Mouse (Mus musculus): Measurements from ENCODE around the gene Fate1. TPM values are rescaled to one million over a fixed set of nuclear protein-coding genes. Genes with fewer than 3 reads are reported as not detected.
"Not testable (repeated sequence)": the region's sequence is repeated elsewhere in the genome, so short reads cannot be mapped to it uniquely, and the experiment has no call there.

The Fate1 gene
- 0.23 TPM in 1 of 2 replicates, not detected in the other for polyA plus RNA-seq (2015; fragmentation: Nextera tagmentation; extraction: Ambion mirVana)

GRCm38 (mm10) chrX:71972686-71973085, at the start of gene Fate1:
Gene Fate1 (plus strand): TSS chrX:71972986.
- Histone ChIP-seq H3K36me3 (ENCODE audit: control insufficient read depth, insufficient read depth, low read length) (no peaks in the 10 kb centered on the region), H3K27ac (ENCODE audit: low read length) (no peak within 1 kb of the TSS), H3K4me1 (ENCODE audit: control insufficient read depth, insufficient read depth, low read length) (no peaks in the 10 kb centered on the region), H3K27me3 (ENCODE audit: control insufficient read depth, insufficient read depth, low read depth, low read length) (no peaks in the 10 kb centered on the region), H3K9ac (ENCODE audit: low read depth, low read length) (no peak within 1 kb of the TSS), H3K9me3 (replicated peaks; ENCODE audit: control insufficient read depth, low read length, poor library complexity, severe bottlenecking) (no peaks in the 10 kb centered on the region), H3K4me3 (ENCODE audit: low read depth, low read length) (no peak within 1 kb of the TSS), H3K4me2 (ENCODE audit: low read length) (no peak within 1 kb of the TSS)
- 83% methylated on average over 2 of the region's 2 CpGs for WGBS
- ATAC-seq: no peak

- no peaks in the 10 kb centered on the region for H3K27me3 ChIP-seq (ENCODE audit: control insufficient read depth, insufficient read depth, low read depth, low read length)
- H3K9ac ChIP-seq (ENCODE audit: low read depth, low read length): no peak overlapping the region
- no peak for ATAC-seq
- H3K4me2 ChIP-seq (ENCODE audit: low read length): no peak overlapping the region
- WGBS: 18% methylated on average over 3 of the region's 3 CpGs
- no peaks in the 10 kb centered on the region for H3K36me3 ChIP-seq (ENCODE audit: control insufficient read depth, insufficient read depth, low read length)
- H3K4me3 ChIP-seq (ENCODE audit: low read depth, low read length): no peak overlapping the region
- no peak overlapping the region for H3K27ac ChIP-seq (ENCODE audit: low read length)
- H3K9me3 ChIP-seq (replicated peaks; ENCODE audit: control insufficient read depth, low read length, poor library complexity, severe bottlenecking): no peaks in the 10 kb centered on the region
- no peaks in the 10 kb centered on the region for H3K4me1 ChIP-seq (ENCODE audit: control insufficient read depth, insufficient read depth, low read length)
These were observed 26.2 kb upstream of the Fate1 start for GRCm38 (mm10) chrX:71946631-71947030.

- H3K27ac ChIP-seq (ENCODE audit: low read length): no peak overlapping the region
- no peak overlapping the region for H3K9ac ChIP-seq (ENCODE audit: low read depth, low read length)
- H3K36me3 ChIP-seq (ENCODE audit: control insufficient read depth, insufficient read depth, low read length): no peaks in the 10 kb centered on the region
- no peak for ATAC-seq
- no peaks in the 10 kb centered on the region for H3K4me1 ChIP-seq (ENCODE audit: control insufficient read depth, insufficient read depth, low read length)
- H3K4me2 ChIP-seq (ENCODE audit: low read length): no peak overlapping the region
- no peak overlapping the region for H3K4me3 ChIP-seq (ENCODE audit: low read depth, low read length)
- H3K27me3 ChIP-seq (ENCODE audit: control insufficient read depth, insufficient read depth, low read depth, low read length): no peaks in the 10 kb centered on the region
- H3K9me3 ChIP-seq (replicated peaks; ENCODE audit: control insufficient read depth, low read length, poor library complexity, severe bottlenecking): no peaks in the 10 kb centered on the region
These were observed 14.4 kb upstream of the Fate1 start for GRCm38 (mm10) chrX:71958366-71958765.

- peak within 1 kb of the TSS; percentile 75 for H3K27ac ChIP-seq (ENCODE audit: low read length)
- H3K9ac ChIP-seq (ENCODE audit: low read depth, low read length): peak within 1 kb of the TSS; percentile 84
- H3K36me3 ChIP-seq (ENCODE audit: control insufficient read depth, insufficient read depth, low read length): 0 out of 2 replicates have a peak, but pooled peaks cover 6% of the 10 kb centered on the region
- 23% methylated on average over 39 of the region's 72 CpGs for WGBS
- H3K9me3 ChIP-seq (replicated peaks; ENCODE audit: control insufficient read depth, low read length, poor library complexity, severe bottlenecking): no peaks in the 10 kb centered on the region
- H3K4me1 ChIP-seq (ENCODE audit: control insufficient read depth, insufficient read depth, low read length): no peaks in the 10 kb centered on the region; the same call in none of the 2 replicates
- H3K4me3 ChIP-seq (ENCODE audit: low read depth, low read length): peak within 1 kb of the TSS; percentile 54
- H3K27me3 ChIP-seq (ENCODE audit: control insufficient read depth, insufficient read depth, low read depth, low read length): no peaks in the 10 kb centered on the region
- H3K4me2 ChIP-seq (ENCODE audit: low read length): peak within 1 kb of the TSS; percentile 71
- ATAC-seq: peak; percentile 91
These were observed 10.4 kb upstream of the Fate1 start, which contains the start of gene Prrg3 for GRCm38 (mm10) chrX:71962073-71963051. Gene Prrg3 (plus strand): TSS chrX:71962624.

DNA sequence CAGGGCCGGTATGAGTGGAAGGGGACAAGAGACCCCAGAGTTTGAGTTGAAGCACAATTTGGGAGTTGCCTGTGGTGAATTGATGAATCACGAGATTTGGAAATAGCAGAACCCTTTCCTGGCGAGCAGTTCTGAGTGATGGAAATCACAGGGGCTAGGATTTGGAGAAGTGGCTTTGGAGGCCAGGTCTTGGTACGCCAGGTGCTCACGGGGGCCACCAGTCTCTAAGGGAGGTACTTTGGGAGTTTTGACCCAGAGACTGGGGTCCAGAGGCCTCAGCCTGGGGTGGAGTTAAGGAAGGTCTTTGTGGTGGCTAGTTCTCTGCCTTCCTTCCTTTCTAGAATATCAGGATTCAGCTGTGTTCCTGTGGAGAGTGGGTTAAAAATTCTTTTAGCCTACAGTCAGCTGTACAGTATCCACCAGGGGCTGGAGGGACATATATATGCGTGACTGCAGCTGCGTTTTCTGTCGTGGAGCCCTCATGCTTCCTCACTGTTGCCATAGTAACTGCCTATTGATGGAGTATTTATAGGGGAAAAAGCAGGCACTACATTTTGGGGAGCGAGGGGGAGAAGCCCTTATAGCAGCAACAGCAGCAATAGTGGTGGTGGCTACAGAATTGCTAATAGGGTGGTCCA, 9.4 kb upstream of the Fate1 start:
- H3K9ac ChIP-seq (ENCODE audit: low read depth, low read length): peak overlapping the region; percentile 84
- no peaks in the 10 kb centered on the region for H3K9me3 ChIP-seq (replicated peaks; ENCODE audit: control insufficient read depth, low read length, poor library complexity, severe bottlenecking)
- peak overlapping the region; percentile 71 for H3K4me2 ChIP-seq (ENCODE audit: low read length)
- 0 out of 2 replicates have a peak, but pooled peaks cover 6% of the 10 kb centered on the region for H3K36me3 ChIP-seq (ENCODE audit: control insufficient read depth, insufficient read depth, low read length)
- peak overlapping the region; percentile 75 for H3K27ac ChIP-seq (ENCODE audit: low read length)
- H3K27me3 ChIP-seq (ENCODE audit: control insufficient read depth, insufficient read depth, low read depth, low read length): no peaks in the 10 kb centered on the region
- H3K4me3 ChIP-seq (ENCODE audit: low read depth, low read length): peak overlapping the region; percentile 54
- WGBS: 26% methylated on average over 9 of the region's 9 CpGs
- ATAC-seq: peak; percentile 73
- H3K4me1 ChIP-seq (ENCODE audit: control insufficient read depth, insufficient read depth, low read length): no peaks in the 10 kb centered on the region; the same call in none of the 2 replicates

DNA sequence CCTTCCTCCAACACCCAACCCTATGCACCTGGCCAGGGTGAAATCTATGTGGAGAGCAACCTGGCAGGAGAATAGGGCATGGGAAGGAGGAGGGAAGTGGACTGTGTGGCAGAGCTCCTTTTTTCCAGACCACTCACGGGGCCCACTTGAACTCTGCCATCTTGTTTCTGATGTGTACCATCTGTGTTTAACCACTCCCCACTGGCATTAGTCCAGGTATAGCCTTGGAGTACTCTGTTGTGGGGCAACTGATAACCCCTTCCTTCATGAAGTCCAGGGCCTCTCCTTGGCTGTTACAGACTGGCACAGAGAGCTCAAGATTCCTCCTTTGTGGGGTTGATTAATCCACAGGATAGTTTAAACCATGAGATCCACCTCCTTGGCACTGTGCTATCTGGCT, 4.6 kb upstream of the Fate1 start:
- Histone ChIP-seq H3K9me3 (replicated peaks; ENCODE audit: control insufficient read depth, low read length, poor library complexity, severe bottlenecking) (no peaks in the 10 kb centered on the region), H3K27ac (ENCODE audit: low read length) (no peak overlapping the region), H3K27me3 (ENCODE audit: control insufficient read depth, insufficient read depth, low read depth, low read length) (no peaks in the 10 kb centered on the region), H3K4me1 (ENCODE audit: control insufficient read depth, insufficient read depth, low read length) (no peaks in the 10 kb centered on the region; the same call in none of the 2 replicates), H3K4me2 (ENCODE audit: low read length) (no peak overlapping the region), H3K4me3 (ENCODE audit: low read depth, low read length) (no peak overlapping the region), H3K36me3 (ENCODE audit: control insufficient read depth, insufficient read depth, low read length) (0 out of 2 replicates have a peak, but pooled peaks cover 6% of the 10 kb centered on the region), H3K9ac (ENCODE audit: low read depth, low read length) (no peak overlapping the region)
- no peak for ATAC-seq
- WGBS: 85% methylated on average over 1 of the region's 1 CpGs

- 0 out of 2 replicates have a peak, but pooled peaks cover 6% of the 10 kb centered on the region for H3K36me3 ChIP-seq (ENCODE audit: control insufficient read depth, insufficient read depth, low read length)
- no peak overlapping the region for H3K9ac ChIP-seq (ENCODE audit: low read depth, low read length)
- no peaks in the 10 kb centered on the region for H3K9me3 ChIP-seq (replicated peaks; ENCODE audit: control insufficient read depth, low read length, poor library complexity, severe bottlenecking)
- H3K27me3 ChIP-seq (ENCODE audit: control insufficient read depth, insufficient read depth, low read depth, low read length): no peaks in the 10 kb centered on the region
- H3K4me3 ChIP-seq (ENCODE audit: low read depth, low read length): no peak overlapping the region
- no peak for ATAC-seq
- no peak overlapping the region for H3K27ac ChIP-seq (ENCODE audit: low read length)
- no peaks in the 10 kb centered on the region; the same call in none of the 2 replicates for H3K4me1 ChIP-seq (ENCODE audit: control insufficient read depth, insufficient read depth, low read length)
- 77% methylated on average over 6 of the region's 6 CpGs for WGBS
- H3K4me2 ChIP-seq (ENCODE audit: low read length): no peak overlapping the region
These were observed 4.0 kb upstream of the Fate1 start for GRCm38 (mm10) chrX:71968816-71969215.

DNA sequence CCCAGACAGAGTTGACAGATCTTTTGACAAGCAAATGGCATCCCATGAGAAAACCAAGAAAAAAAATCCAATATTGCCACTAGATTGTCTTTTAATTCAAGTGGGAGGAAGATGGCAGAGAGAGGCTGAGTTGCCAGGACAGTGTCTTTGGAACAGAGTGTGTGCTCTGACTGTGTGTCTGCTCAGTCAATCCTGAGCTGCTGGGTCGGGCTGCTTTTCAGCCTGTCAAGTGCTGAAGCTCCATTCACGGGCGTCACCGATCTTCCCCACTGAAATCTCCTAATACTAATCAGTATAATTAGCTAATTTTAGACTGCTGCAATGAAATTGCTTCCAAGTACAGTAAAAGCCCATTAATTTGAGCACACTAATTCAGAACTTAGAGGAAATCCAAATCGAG, 1.5 kb upstream of the Fate1 start:
- ATAC-seq: no peak
- H3K4me1 ChIP-seq (ENCODE audit: control insufficient read depth, insufficient read depth, low read length): no peaks in the 10 kb centered on the region
- H3K27ac ChIP-seq (ENCODE audit: low read length): no peak overlapping the region
- 61% methylated on average over 5 of the region's 5 CpGs for WGBS
- H3K36me3 ChIP-seq (ENCODE audit: control insufficient read depth, insufficient read depth, low read length): 0 out of 2 replicates have a peak, but pooled peaks cover 4% of the 10 kb centered on the region
- no peaks in the 10 kb centered on the region for H3K27me3 ChIP-seq (ENCODE audit: control insufficient read depth, insufficient read depth, low read depth, low read length)
- no peaks in the 10 kb centered on the region for H3K9me3 ChIP-seq (replicated peaks; ENCODE audit: control insufficient read depth, low read length, poor library complexity, severe bottlenecking)
- H3K9ac ChIP-seq (ENCODE audit: low read depth, low read length): no peak overlapping the region
- no peak overlapping the region for H3K4me2 ChIP-seq (ENCODE audit: low read length)
- H3K4me3 ChIP-seq (ENCODE audit: low read depth, low read length): no peak overlapping the region

- not testable (repeated sequence) for H3K27me3 ChIP-seq (ENCODE audit: control insufficient read depth, insufficient read depth, low read depth, low read length); H3K4me3 ChIP-seq (ENCODE audit: low read depth, low read length); ATAC-seq; H3K4me1 ChIP-seq (ENCODE audit: control insufficient read depth, insufficient read depth, low read length); H3K9ac ChIP-seq (ENCODE audit: low read depth, low read length); H3K27ac ChIP-seq (ENCODE audit: low read length); H3K9me3 ChIP-seq (replicated peaks; ENCODE audit: control insufficient read depth, low read length, poor library complexity, severe bottlenecking); H3K36me3 ChIP-seq (ENCODE audit: control insufficient read depth, insufficient read depth, low read length); H3K4me2 ChIP-seq (ENCODE audit: low read length)
These were observed 4.9 kb downstream of the Fate1 start for GRCm38 (mm10) chrX:71977681-71978080.

Data from midbrain, embryonic 16.5 days (tissue).